Mouse (Mus musculus) megakaryocyte, embryonic 14.5 days (primary cell): ENCODE measurements around the gene Sdf2l1.

Experiments used
- FLI1 ChIP-seq: IDR thresholded peaks from 2 replicates; pipeline ENCODE4 v1.6.1; 2012; ENCODE audit warnings: low read length, inconsistent platforms, mixed read lengths
- GATA1 ChIP-seq: IDR thresholded peaks from 3 replicates; pipeline ENCODE4 v1.6.1; 2012; ENCODE audit warnings: mixed read lengths, low read length, inconsistent platforms, borderline replicate concordance

DNA sequence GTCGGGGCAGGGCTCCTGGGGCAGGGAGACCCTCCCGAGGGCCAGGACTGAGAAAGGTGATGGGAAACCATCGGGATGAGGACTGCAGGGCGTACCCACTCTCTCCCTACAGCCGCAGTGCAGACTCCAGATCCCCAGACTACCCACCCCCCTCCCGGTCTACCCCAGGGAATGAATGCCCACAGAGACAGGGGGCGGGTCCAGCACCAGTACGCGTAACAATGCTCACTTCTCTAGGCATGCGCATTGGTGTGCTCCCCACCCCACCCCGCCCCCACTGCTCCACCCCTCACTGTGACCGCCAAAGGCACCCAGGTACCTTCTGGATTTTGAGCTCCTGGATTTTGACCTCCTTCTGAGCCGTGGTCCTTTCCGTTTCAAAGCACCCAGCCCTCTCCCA, 10.6 kb downstream of the Sdf2l1 start:
- TF ChIP-seq FLI1: no peak
- TF ChIP-seq GATA1: no peak
